Mouse (Mus musculus) granulocyte monocyte progenitor cell, adult 5-6 weeks (primary cell): ENCODE results near the gene Kif5a. TPM values are rescaled to one million over a fixed set of nuclear protein-coding genes. Genes with fewer than 3 reads are reported as not detected.
"Not testable (repeated sequence)": the region's sequence is repeated elsewhere in the genome, so short reads cannot be mapped to it uniquely, and the experiment has no call there.

ENCODE experiments used
- ATAC-seq: replicated peaks from 2 replicates; pipeline ENCODE4 v1.8.0; 2016; ENCODE audit warnings: mild to moderate bottlenecking, moderate TSS enrichment, inconsistent platforms; ENCODE audit not compliant: poor library complexity, severe bottlenecking
- total RNA-seq, 2 experiments: library from RNA; stranded (forward) in 1 of 2; stranded (reverse) in 1 of 2; fragments of 200-712, 200-1000 nt in 1 of 2; fragments of >200 nt in 1 of 2; fragmentation: Nextera tagmentation in 1 of 2; gene quantifications; 2 replicates each; pipeline ENCODE4 v1.2.3; 2014 to 2017

The Kif5a gene
- total RNA-seq (2014; fragmentation: Nextera tagmentation), result 1.4 TPM in 1 of 2 replicates, not detected in the other
- 0.30 and 0.31 TPM in 2 replicates for total RNA-seq (2017)

DNA sequence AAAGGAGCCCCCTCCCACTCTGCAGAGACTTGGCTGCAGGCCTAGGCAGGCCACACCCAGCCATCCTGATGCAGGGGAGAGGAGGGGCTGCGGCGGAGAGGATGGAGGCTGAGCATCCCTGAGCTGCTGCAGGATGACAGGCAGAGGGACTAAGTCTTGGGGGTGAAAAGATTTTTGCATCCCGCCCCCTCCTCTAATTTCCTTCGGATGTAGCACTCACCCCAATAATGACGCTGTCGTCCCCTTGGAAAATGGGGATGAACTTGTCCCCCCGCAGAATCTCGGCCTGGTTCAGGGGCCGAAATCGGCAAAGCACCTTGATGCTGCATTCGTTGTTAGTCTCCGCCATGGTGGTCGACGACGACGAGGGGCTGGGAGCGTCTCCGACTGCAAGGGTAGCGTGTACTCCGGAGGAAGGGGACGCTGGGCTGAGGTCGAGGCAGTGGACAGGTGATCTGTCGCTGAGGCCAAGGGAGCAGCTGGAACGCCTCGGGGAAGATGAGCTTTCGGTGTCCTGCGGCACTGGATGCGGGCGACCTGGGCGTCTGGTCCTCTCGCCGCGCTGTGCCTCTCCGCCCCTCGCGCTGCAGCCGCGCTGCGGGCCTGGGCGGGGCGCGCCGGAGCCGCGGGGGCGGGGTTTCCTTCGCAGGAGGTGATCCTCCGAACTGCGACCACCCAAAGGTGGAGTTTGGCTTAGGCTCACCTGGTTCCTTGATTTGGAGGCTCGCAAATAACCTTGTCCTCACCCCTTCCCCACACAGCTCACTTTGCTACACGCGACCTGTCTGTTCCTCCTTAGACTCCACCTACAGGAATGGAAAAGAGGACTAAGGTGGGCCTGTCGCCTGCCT lies at the start of gene Kif5a:
Kif5a (minus strand) TSS at position 801 of the 851 bp plus-strand sequence.
- ATAC-seq, result 0 out of 2 replicates have a peak, but pooled peaks have one; percentile 9

DNA sequence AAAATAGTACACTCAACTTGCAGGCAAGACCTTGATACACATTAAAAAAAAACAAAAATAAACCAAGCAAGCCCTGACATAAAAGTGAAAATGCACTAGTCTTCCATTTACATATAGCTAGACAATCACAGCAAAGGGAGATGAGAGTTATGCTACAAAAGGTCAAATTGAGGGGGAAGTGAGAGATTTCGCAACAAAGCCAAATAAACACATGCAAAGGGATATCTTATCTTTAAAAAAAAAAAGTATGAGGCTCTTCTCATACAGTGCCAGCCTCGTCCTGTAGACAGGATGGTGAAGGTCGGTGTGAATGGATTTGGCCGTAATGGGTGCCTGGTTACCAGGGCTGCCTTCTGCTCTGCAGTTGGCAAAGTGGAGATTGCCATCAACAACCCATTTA lies 49.7 kb upstream of the Kif5a start:
- ATAC-seq, result peak; percentile 28

DNA sequence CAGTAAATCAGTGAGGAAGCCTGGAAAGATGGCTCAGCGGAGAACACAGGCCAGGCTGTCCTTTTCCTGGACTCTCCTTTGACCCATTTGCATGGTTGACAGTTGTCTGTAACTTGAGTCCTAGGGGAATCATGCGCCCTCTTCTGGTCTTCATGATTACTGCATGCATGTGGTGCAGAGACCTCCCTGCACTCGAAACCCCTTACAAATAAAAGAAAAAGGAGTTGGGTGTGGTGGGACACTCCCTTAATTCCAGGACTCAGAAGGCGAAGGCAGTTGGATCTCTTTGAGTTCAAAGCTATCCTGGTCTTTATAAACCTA lies 49.2 kb upstream of the Kif5a start:
- peak; percentile 60 for ATAC-seq

- peak; percentile 78 for ATAC-seq
Measured at GRCm38 (mm10) chr10:127311476-127312355, 48.6 kb upstream of the Kif5a start, which contains the start of gene Mars. Gene Mars (minus strand): TSS chr10:127311786.

DNA sequence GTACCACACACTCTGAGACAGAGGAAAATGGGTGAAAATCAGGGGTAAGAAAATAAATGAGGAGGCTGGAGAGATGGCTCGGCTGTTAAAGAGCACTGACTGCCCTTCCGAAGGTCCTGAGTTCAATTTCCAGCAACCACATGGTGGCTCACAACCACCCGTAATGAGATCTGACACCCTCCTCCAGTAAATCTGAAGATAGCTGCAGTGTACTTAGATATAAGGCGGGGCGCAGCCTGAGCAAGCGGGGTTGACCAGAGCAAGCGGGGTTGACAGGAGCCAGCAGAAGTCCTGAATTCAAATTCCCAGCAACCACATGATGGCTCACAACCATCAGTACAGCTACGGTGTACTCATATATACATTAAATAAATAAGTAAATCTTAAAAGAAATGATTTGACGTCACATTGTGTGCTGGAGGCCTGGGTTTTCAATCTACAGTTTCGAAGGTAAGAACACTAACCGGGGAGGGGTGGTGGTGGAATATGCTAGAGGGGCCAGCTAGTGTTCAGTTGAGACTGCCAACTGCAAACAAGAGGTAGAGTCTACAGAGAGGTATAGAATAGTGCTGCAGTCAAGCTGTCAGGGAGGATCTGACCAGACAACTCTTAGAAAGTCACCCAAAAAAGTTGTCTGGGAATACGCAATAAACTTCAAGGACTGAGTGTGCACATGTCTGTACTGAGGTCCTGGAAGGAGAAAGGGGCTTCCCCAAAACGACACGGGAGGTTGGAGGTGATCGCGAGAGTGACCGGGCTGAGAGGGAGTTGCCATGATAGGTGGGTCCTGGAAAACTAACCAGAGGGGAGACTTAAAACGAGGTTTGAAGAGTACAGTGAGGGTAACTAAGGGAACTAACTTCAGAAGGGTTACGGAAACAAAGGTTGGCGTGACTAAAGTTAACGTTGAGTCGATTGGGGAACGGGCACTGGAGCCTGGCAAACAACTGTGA lies 47.7 kb upstream of the Kif5a start:
- peak; percentile 67 for ATAC-seq

GRCm38 (mm10) chr10:127309167-127309566 lies 46.0 kb upstream of the Kif5a start:
- not testable (repeated sequence) for ATAC-seq

DNA sequence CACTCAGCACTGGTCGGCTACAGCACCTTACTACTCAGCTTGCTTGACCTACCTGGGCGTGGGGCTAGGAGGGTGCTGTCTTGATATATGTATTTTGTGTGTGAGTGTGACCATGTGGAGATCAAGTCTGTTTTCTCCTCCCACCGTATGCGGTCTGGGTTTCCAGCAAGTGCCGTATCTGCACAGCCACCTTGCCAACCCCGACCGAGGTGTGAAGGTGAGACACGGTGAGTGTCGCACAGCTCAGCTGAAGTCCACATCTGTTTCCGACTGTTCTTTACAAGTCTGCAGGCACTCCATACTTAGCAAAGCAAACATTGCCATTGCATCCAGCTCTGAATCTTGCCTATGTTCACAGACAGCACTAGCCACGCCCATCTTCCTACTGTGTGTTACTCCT lies 40.0 kb upstream of the Kif5a start:
- ATAC-seq, result no peak

GRCm38 (mm10) chr10:127300361-127300760 lies 37.2 kb upstream of the Kif5a start:
- no peak for ATAC-seq

DNA sequence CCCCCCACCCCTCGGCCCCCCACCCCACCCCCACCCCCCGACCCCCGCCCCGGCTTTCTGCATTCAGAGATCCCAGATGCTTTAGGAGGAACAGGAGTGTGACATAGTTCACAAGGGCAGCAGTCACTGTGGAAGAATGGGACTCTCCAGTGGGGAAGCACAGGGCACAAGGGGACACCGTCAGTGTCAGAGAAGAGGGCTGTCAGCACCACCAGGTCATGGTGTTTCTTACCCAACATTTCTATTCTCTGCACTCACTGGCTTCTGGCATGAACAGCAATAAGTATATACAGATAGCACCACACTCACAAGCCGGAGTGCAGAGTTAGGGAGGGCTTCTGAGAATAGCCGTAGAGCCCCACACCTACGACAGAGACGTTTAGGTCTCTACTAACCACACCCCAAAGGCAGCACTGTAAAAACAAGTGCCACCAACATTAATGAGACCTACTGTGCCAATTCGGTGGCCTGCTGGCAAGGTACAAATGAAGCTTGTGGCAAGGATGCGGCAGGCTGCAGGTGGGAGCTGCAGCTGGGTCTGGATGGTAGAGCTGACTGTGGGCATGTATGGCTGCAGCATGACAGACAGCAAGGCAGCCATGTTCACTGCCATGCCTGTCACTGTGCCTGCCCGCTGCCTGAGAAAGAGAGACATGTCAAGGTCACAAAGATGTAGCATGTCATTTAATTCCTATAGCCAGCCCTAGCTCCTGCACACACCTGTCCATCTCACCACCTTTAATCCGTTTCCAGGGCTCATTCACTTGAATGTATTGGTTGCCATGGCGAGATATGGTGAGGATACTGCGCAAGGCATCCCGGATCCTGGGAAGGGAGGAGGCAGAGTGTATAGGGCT lies 34.1 kb upstream of the Kif5a start:
- ATAC-seq, result no peak

DNA sequence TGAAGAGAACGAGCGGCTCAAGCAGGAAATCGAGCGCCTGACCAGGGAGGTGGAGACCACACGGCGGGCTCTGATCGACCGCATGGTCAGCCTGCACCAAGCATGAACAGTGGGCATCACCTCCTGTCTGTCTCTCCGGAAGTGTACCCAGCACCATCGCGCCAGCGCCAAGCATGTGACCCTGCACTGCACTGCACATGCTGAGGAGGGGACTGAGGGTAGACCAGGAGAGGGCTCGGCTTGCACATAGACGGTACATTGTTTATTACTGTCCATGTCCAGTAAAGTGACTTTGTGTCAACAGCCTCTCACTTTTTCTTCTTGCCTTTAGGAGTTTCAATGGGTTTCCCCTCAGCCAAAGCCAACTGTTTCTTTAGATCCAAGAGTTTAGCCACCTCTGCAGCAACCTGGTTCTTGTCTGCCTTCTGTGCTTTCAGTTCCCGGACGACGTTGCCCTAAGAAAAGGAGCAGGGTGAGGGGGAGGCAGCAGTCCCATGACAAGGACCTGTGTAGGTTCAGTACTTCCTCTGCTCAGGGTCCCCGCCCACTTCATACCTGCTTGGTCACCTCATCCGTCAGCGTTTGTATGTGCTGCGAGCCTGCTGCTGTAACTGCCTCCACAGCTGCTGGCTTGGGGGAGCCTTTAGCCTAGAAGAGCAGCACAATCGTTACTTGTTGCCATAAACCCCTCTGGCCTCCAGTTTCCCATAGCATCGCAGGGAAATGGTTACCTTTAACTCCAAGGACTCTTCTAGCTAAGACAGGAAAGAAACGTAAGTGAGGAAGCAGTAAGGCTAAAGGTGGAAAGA lies 33.0 kb upstream of the Kif5a start:
- no peak for ATAC-seq

GRCm38 (mm10) chr10:127294895-127295510 lies 31.9 kb upstream of the Kif5a start:
- no peak for ATAC-seq

- no peak for ATAC-seq
Measured at GRCm38 (mm10) chr10:127293590-127294113, 30.5 kb upstream of the Kif5a start.

- ATAC-seq, result no peak
Measured at GRCm38 (mm10) chr10:127292987-127293538, 29.9 kb upstream of the Kif5a start.

DNA sequence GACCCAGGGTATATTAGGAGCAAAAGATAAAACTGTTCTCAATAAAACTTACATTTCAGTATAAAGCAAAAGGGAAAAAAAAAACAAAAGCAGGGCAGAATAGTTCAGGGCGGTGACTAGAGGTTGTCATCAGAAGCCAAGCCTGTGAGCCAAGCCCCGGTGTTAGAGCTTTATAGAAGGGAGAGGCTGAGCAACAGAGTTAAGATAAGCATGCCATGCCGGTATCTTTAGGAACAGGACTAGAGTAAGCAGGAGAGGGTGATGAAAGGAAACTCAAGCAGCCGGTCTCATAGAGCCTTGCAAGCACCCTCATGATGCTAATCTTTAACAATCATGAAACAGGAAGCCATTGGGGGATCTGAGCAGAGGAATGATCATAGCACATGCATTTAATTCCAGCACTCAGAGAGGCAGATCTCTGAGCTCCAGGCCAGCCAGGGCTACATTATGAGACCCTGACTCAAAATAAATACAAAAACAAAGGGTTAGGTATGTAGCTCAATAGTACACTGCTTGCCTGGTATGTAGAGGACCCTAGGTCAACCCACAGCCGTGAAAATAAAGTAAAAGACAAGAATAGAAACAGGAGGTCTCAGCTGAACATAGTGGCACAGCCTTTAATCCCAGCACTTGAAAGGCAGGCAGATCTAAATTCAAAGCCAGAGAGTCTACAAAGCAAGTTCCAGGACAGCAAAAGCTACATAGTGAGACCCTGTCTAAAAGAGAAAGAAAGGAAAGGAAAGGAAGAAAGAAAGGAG lies 28.9 kb upstream of the Kif5a start:
- no peak for ATAC-seq

DNA sequence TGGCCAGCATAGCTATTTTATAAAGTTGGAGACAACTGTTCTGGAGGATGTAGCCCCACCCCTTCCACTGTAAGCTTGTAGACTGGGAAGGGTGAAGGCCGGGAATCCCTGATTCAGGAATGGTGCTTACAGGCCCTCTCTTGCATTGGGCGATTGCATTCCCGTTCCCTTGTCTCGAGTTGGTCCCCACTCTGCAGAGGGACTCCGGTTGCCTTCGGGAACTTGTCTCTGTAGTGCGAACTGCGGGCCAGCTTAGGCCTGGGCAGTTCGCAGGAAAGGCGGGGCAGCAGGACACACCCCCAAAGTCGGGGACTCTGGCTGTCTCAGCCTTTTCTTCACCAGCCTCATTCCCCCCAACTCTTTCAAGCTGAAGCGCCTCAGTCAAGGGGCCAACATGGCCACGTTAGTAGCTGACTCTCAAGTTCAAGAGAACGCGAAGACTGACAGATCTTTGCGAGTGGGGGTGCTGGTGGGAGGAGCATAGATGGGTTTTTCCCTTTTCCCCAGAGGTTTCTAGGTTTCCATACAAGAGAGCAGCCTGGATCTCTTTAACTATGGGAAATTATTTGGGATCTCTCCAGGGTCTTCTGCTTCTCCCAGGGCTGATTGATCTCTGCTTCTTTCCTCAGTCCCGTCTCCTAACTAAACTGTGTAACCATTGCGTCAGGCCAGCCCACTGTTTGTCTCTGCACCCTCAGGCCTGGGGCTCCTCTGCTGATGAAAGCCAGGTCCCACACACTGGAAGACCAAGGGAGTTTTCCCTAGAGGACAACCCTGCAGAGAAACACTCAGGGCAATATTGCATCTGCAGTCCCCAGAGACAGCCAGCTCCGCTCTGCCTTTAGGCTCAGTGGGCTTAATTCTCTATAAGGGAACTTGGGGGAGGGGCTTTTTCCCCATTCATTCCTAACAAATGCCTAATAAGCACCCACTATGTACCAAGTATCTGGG lies 28.1 kb upstream of the Kif5a start:
- ATAC-seq, result no peak; the same call in 1 of the 2 replicates
